Mouse (Mus musculus) liver, embryonic 14.5 days (tissue): ENCODE results near the gene Ankrd7.

Experiments used
- CTCF ChIP-seq: IDR thresholded peaks from 2 replicates; pipeline ENCODE4 v1.5.1; 2016; ENCODE audit warnings: antibody characterized with exemption, low read depth, control low read depth
- EP300 ChIP-seq: IDR thresholded peaks from 2 replicates; pipeline ENCODE4 v1.6.1; 2016; ENCODE audit warnings: antibody characterized with exemption, low read depth

DNA sequence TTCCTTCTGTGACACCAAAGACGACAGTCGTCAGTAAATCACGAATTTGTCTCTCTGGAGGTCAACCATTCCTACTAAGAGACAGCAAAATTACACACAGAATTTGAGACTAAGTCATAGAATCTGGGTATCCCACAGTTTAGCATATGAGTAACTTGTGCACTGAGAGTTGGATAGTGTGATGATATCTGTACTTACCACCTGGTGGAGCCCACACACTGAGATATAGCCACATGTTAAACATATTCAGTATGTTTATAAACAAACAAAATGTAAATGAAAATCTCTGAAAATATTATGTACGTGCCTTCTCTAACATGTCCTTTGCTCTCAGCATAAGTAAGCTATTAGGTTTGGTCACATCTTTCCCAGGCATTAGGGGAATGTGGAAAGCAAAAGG, 47.1 kb downstream of the Ankrd7 start:
- TF ChIP-seq CTCF (no peak), EP300 (no peak)
